Comparison of ENCODE assay signal across 8 mouse cellular contexts in genomic region chr2:167079535-167080257, GRCm38 (mm10). TPM values are rescaled to one million over a fixed set of nuclear protein-coding genes. Genes with fewer than 3 reads are reported as not detected.
DNase-seq lines count a peak whose midpoint lies in the region; ATAC-seq and TF ChIP-seq lines count a peak whose summit lies in the region.

No protein-coding gene starts in this region.

- no peak for TF ChIP-seq POLR2A in limb, embryonic 14.5 days (IDR thresholded peaks at IDR 0.05; ENCODE audit: borderline replicate concordance, extremely low read depth, insufficient read depth, insufficient read length)
- TF ChIP-seq POLR2A in small intestine, adult 2 months (IDR thresholded peaks at IDR 0.05; ENCODE audit: low read depth, low read length) = no peak

- H3K9ac ChIP-seq in midbrain, embryonic 11.5 days (ENCODE audit: low read length) = no peak overlapping the region
- no peak overlapping the region for H3K9ac ChIP-seq in embryonic facial prominence, embryonic 12.5 days
- no peak overlapping the region for H3K9ac ChIP-seq in limb, embryonic 14.5 days (ENCODE audit: low read depth, low read length, severe bottlenecking)

- H3K9me3 ChIP-seq in midbrain, embryonic 11.5 days (ENCODE audit: control insufficient read depth, low read length) = no peaks in the 10 kb centered on the region
- no peaks in the 10 kb centered on the region for H3K9me3 ChIP-seq in midbrain, embryonic 10.5 days (replicated peaks)
- no peaks in the 10 kb centered on the region for H3K9me3 ChIP-seq in embryonic facial prominence, embryonic 12.5 days
- no peaks in the 10 kb centered on the region for H3K9me3 ChIP-seq in limb, embryonic 14.5 days (ENCODE audit: control insufficient read depth, low read length)

- no peaks in the 10 kb centered on the region for H3K36me3 ChIP-seq in midbrain, embryonic 11.5 days (ENCODE audit: control insufficient read depth, insufficient read depth, low read length)
- no peaks in the 10 kb centered on the region for H3K36me3 ChIP-seq in midbrain, embryonic 10.5 days
- H3K36me3 ChIP-seq in embryonic facial prominence, embryonic 12.5 days = no peaks in the 10 kb centered on the region
- no peaks in the 10 kb centered on the region for H3K36me3 ChIP-seq in limb, embryonic 14.5 days (ENCODE audit: control insufficient read depth, insufficient read depth, low read length)
- no peaks in the 10 kb centered on the region for H3K36me3 ChIP-seq in small intestine, adult 2 months (ENCODE audit: control insufficient read depth, insufficient read depth, low read length)

- H3K4me2 ChIP-seq in midbrain, embryonic 11.5 days = no peak overlapping the region
- peak overlapping the region; percentile 23; the same call in 1 of the 2 replicates for H3K4me2 ChIP-seq in embryonic facial prominence, embryonic 12.5 days (replicated peaks)
- H3K4me2 ChIP-seq in limb, embryonic 14.5 days (replicated peaks; ENCODE audit: low read depth, low read length, severe bottlenecking) = no peak overlapping the region

- TF ChIP-seq CTCF in small intestine, adult 2 months (IDR thresholded peaks at IDR 0.05; ENCODE audit: extremely low read depth, insufficient read length, insufficient replicate concordance, low read depth, low read length) = no peak

- H3K4me1 ChIP-seq in midbrain, embryonic 11.5 days (ENCODE audit: control insufficient read depth, insufficient read depth, low read length) = peaks cover 12% of the 10 kb centered on the region
- peaks cover 37% of the 10 kb centered on the region for H3K4me1 ChIP-seq in midbrain, embryonic 10.5 days
- peaks cover 31% of the 10 kb centered on the region for H3K4me1 ChIP-seq in embryonic facial prominence, embryonic 12.5 days
- peaks cover 6% of the 10 kb centered on the region; the same call in 1 of the 2 replicates for H3K4me1 ChIP-seq in limb, embryonic 14.5 days (ENCODE audit: control insufficient read depth, insufficient read depth, low read length)
- H3K4me1 ChIP-seq in small intestine, adult 2 months (ENCODE audit: control insufficient read depth, insufficient read depth, insufficient read length, low read length) = peaks cover 15% of the 10 kb centered on the region

- intact Hi-C loops in heart, postnatal 10 days (cut with DNase I) = no loop called here

- no peak overlapping the region for H3K27ac ChIP-seq in midbrain, embryonic 11.5 days (ENCODE audit: low read depth, low read length)
- H3K27ac ChIP-seq in midbrain, embryonic 10.5 days (replicated peaks) = no peak overlapping the region; the same call in 1 of the 2 replicates
- peak overlapping the region; percentile 61 for H3K27ac ChIP-seq in embryonic facial prominence, embryonic 12.5 days
- H3K27ac ChIP-seq in limb, embryonic 14.5 days (replicated peaks; ENCODE audit: low read depth, low read length) = no peak overlapping the region
- 0 out of 2 replicates have a peak overlapping the region, but pooled peaks have one; percentile 15 for H3K27ac ChIP-seq in small intestine, adult 2 months (ENCODE audit: insufficient read depth, low read depth, low read length)

- peak; percentile 38; the same call in 1 of the 2 replicates for ATAC-seq in midbrain, embryonic 11.5 days (ENCODE audit: low FRiP score)
- 0 out of 2 replicates have a peak, but pooled peaks have one; percentile 12 for ATAC-seq in embryonic facial prominence, embryonic 12.5 days (ENCODE audit: insufficient number of reproducible peaks, insufficient read depth, low FRiP score, low TSS enrichment)
- ATAC-seq in limb, embryonic 14.5 days (ENCODE audit: low FRiP score, low read depth) = peak; percentile 59

- H3K4me3 ChIP-seq in midbrain, embryonic 11.5 days (ENCODE audit: low read depth, low read length) = no peak overlapping the region
- H3K4me3 ChIP-seq in midbrain, embryonic 10.5 days = no peak overlapping the region
- no peak overlapping the region for H3K4me3 ChIP-seq in embryonic facial prominence, embryonic 12.5 days
- H3K4me3 ChIP-seq in limb, embryonic 14.5 days (replicated peaks; ENCODE audit: low read length) = no peak overlapping the region
- H3K4me3 ChIP-seq in small intestine, adult 2 months (ENCODE audit: low read depth, low read length) = no peak overlapping the region

- no peaks in the 10 kb centered on the region for H3K27me3 ChIP-seq in midbrain, embryonic 11.5 days (ENCODE audit: control insufficient read depth, insufficient read depth, low read length)
- H3K27me3 ChIP-seq in midbrain, embryonic 10.5 days (ENCODE audit: low read depth, poor library complexity, severe bottlenecking) = no peaks in the 10 kb centered on the region
- no peaks in the 10 kb centered on the region for H3K27me3 ChIP-seq in embryonic facial prominence, embryonic 12.5 days
- no peaks in the 10 kb centered on the region for H3K27me3 ChIP-seq in limb, embryonic 14.5 days (ENCODE audit: control insufficient read depth, insufficient read depth, low read length)
- no peaks in the 10 kb centered on the region for H3K27me3 ChIP-seq in small intestine, adult 2 months (ENCODE audit: control insufficient read depth, insufficient read depth, low read length)

- 63% methylated on average over 18 of the region's 18 CpGs for WGBS in midbrain, embryonic 11.5 days
- WGBS in midbrain, embryonic 10.5 days = 75% methylated on average over 18 of the region's 18 CpGs
- WGBS in embryonic facial prominence, embryonic 12.5 days = 28% methylated on average over 18 of the region's 18 CpGs
- 43% methylated on average over 18 of the region's 18 CpGs for WGBS in limb, embryonic 14.5 days
- 51% methylated on average over 18 of the region's 18 CpGs for WGBS in small intestine, adult 2 months

- DNase-seq in midbrain, embryonic 11.5 days (ENCODE audit: low spot score, missing footprints) = no peak
- DNase-seq in midbrain, embryonic 10.5 days (ENCODE audit: low spot score) = no peak
- DNase-seq in heart, postnatal 10 days = peak; percentile 82 to 84
- DNase-seq in limb, embryonic 14.5 days (ENCODE audit: low spot score) = peak; percentile 68
- no peak for DNase-seq in liver
- DNase-seq in retina, embryonic 14.5 days (ENCODE audit: low spot score) = no peak

RNA-seq across cellular contexts. Expression of gene Znfx1, which starts 16.9 kb away (rescaled TPM):
- polyA plus RNA-seq in midbrain, embryonic 11.5 days (2014; fragmentation: Nextera tagmentation; extraction: Ambion mirVana) = 5.4 and 5.5 TPM in 2 replicates
- 5.5 and 7.0 TPM in 2 replicates for polyA plus RNA-seq in midbrain, embryonic 10.5 days (2016; fragmentation: Nextera tagmentation; extraction: Ambion mirVana)
- 7.2 and 7.6 TPM in 2 replicates for polyA plus RNA-seq in embryonic facial prominence, embryonic 12.5 days (2016; fragmentation: Nextera tagmentation; extraction: Ambion mirVana)
- total RNA-seq in heart, postnatal 10 days (2021) = 10 to 100 TPM; 29.0 to 31.3 TPM
- 10.6 and 11.9 TPM in 2 replicates for polyA plus RNA-seq in limb, embryonic 14.5 days (2012; rRNA removed)
- 7.8 and 9.5 TPM in 2 replicates for polyA plus RNA-seq in limb, embryonic 14.5 days (2014; fragmentation: Nextera tagmentation; extraction: Ambion mirVana)
- polyA plus RNA-seq in small intestine, adult 2 months (2012; rRNA removed) = 21.0 and 56.0 TPM in 2 replicates

Comparison
In these comparisons a context has a peak if more than half of its experiments do, and no peak if none do; other contexts are left out.
1. DNase-seq: peak in heart, postnatal 10 days (2 of 2) and limb, embryonic 14.5 days (single experiment); none in midbrain, embryonic 11.5 days (single experiment), midbrain, embryonic 10.5 days (single experiment), liver (single experiment) and retina, embryonic 14.5 days (single experiment).
2. H3K27ac ChIP-seq: peak in embryonic facial prominence, embryonic 12.5 days (single experiment) and small intestine, adult 2 months (single experiment); none in midbrain, embryonic 11.5 days (single experiment), midbrain, embryonic 10.5 days (single experiment) and limb, embryonic 14.5 days (single experiment).
3. Peak in every context shown above with its lines, with median percentiles within 50 percentile points of each other: ATAC-seq.